Comparison of ENCODE assay signal across 7 mouse cellular contexts in genomic region chr8:20123545-20123944, GRCm38 (mm10).
DNase-seq lines count a peak whose midpoint lies in the region; ATAC-seq lines count a peak whose summit lies in the region.
"Not testable (repeated sequence)": the region's sequence is repeated elsewhere in the genome, so short reads cannot be mapped to it uniquely, and the experiment has no call there.

No protein-coding gene starts in this region.

- H3K4me2 ChIP-seq in embryonic facial prominence, embryonic 13.5 days, result peak overlapping the region; percentile 38; the same call in 1 of the 2 replicates
- peak overlapping the region; percentile 44; the same call in 1 of the 2 replicates for H3K4me2 ChIP-seq in heart, embryonic 13.5 days
- peak overlapping the region; percentile 33 for H3K4me2 ChIP-seq in hindbrain, embryonic 16.5 days (ENCODE audit: low read length)
- H3K4me2 ChIP-seq in liver, embryonic 12.5 days, result peak overlapping the region; percentile 40; the same call in 1 of the 2 replicates
- H3K4me2 ChIP-seq in midbrain, embryonic 15.5 days, result peak overlapping the region; percentile 16; the same call in 1 of the 2 replicates

- H3K4me3 ChIP-seq in embryonic facial prominence, embryonic 13.5 days; heart, embryonic 13.5 days; hindbrain, embryonic 16.5 days (ENCODE audit: low read length); liver, embryonic 12.5 days; midbrain, embryonic 15.5 days: not testable (repeated sequence)

- H3K36me3 ChIP-seq in embryonic facial prominence, embryonic 13.5 days; heart, embryonic 13.5 days; hindbrain, embryonic 16.5 days (ENCODE audit: control insufficient read depth, insufficient read depth, low read length); liver, embryonic 12.5 days; midbrain, embryonic 15.5 days (replicated peaks): not testable (repeated sequence)

- H3K9me3 ChIP-seq in embryonic facial prominence, embryonic 13.5 days; heart, embryonic 13.5 days; hindbrain, embryonic 16.5 days (ENCODE audit: control insufficient read depth, low read length); liver, embryonic 12.5 days (replicated peaks); midbrain, embryonic 15.5 days: not testable (repeated sequence)

- WGBS in embryonic facial prominence, embryonic 13.5 days, result 87% methylated on average over 5 of the region's 5 CpGs
- WGBS in heart, embryonic 13.5 days, result 86% methylated on average over 5 of the region's 5 CpGs
- WGBS in hindbrain, embryonic 16.5 days, result 97% methylated on average over 5 of the region's 5 CpGs
- WGBS in liver, embryonic 12.5 days (ENCODE audit: insufficient replicate concordance), result 77% methylated on average over 5 of the region's 5 CpGs
- 90% methylated on average over 5 of the region's 5 CpGs for WGBS in midbrain, embryonic 15.5 days

- H3K9ac ChIP-seq in embryonic facial prominence, embryonic 13.5 days; heart, embryonic 13.5 days; hindbrain, embryonic 16.5 days (ENCODE audit: low read depth, low read length); liver, embryonic 12.5 days; midbrain, embryonic 15.5 days: not testable (repeated sequence)

- H3K27me3 ChIP-seq in embryonic facial prominence, embryonic 13.5 days; heart, embryonic 13.5 days (replicated peaks); hindbrain, embryonic 16.5 days (replicated peaks; ENCODE audit: control insufficient read depth, insufficient read depth, low read length); liver, embryonic 12.5 days (replicated peaks); midbrain, embryonic 15.5 days (replicated peaks): not testable (repeated sequence)

- DNase-seq in layer of hippocampus, adult 11-12 months (ENCODE audit: low spot score), result peak; percentile 51
- DNase-seq in thymus, postnatal 14 days, result peak; percentile 7

- not testable (repeated sequence) for H3K4me1 ChIP-seq in embryonic facial prominence, embryonic 13.5 days; heart, embryonic 13.5 days; hindbrain, embryonic 16.5 days (ENCODE audit: control insufficient read depth, insufficient read depth, low read depth, low read length); liver, embryonic 12.5 days; midbrain, embryonic 15.5 days

- ATAC-seq in embryonic facial prominence, embryonic 13.5 days (ENCODE audit: insufficient number of reproducible peaks, insufficient read depth, low FRiP score, low TSS enrichment, low read depth); heart, embryonic 13.5 days (ENCODE audit: extremely low read depth, insufficient number of reproducible peaks, low FRiP score, low TSS enrichment); hindbrain, embryonic 16.5 days; liver, embryonic 12.5 days; midbrain, embryonic 15.5 days (replicated peaks): not testable (repeated sequence)

- H3K27ac ChIP-seq in embryonic facial prominence, embryonic 13.5 days; heart, embryonic 13.5 days (replicated peaks); hindbrain, embryonic 16.5 days (ENCODE audit: low read depth, low read length); liver, embryonic 12.5 days; midbrain, embryonic 15.5 days: not testable (repeated sequence)
